In the genomic region with DNA sequence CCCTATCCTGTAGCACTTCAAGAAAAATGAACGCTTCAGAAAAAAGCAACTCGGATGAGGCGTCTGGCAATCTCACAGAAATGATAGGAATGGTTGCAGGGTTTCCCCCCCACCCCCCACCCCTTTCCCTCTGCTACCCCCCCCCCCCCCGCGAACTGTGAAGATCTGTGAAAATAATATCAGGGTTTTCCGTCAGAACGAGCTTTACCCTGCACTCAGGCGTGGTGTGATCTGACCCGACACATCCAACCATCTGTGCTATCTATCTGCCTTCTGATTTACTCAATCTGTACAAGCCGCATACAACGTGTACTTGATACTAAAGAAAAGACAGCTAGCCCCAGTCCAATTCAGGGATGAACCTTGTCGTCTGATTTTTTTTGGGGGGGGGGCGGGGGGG, we compare ENCODE assay signal across 20 mouse cellular contexts. TPM values are rescaled to one million over a fixed set of nuclear protein-coding genes. Genes with fewer than 3 reads are reported as not detected.
A peak's percentile ranks its signal among the peaks of the same experiment; 100 is the strongest.
DNase-seq lines count a peak whose midpoint lies in the region; ATAC-seq lines count a peak whose summit lies in the region.
"Had no signal": no experiment of that assay in that cellular context is flagged by ENCODE, and none has a peak within 500 bp of the region (broad histone marks: within the 10 kb centered on the region; RNA-seq: fewer than 3 reads in every experiment).

No protein-coding gene starts in this region.

- no peaks in the 10 kb centered on the region for H3K4me1 ChIP-seq in midbrain, embryonic 14.5 days (ENCODE audit: control insufficient read depth, insufficient read depth, low read length)
- peaks cover 7% of the 10 kb centered on the region for H3K4me1 ChIP-seq in midbrain, embryonic 11.5 days (ENCODE audit: control insufficient read depth, insufficient read depth, low read length)
- H3K4me1 ChIP-seq in embryonic facial prominence, embryonic 10.5 days: peaks cover 26% of the 10 kb centered on the region

- H3K4me3 ChIP-seq in midbrain, embryonic 14.5 days (replicated peaks; ENCODE audit: low read depth, low read length): no peak overlapping the region
- no peak overlapping the region for H3K4me3 ChIP-seq in midbrain, embryonic 11.5 days (ENCODE audit: low read depth, low read length)
- peak overlapping the region; percentile 25; the same call in 1 of the 2 replicates for H3K4me3 ChIP-seq in embryonic facial prominence, embryonic 10.5 days
- H3K4me3 ChIP-seq: embryonic facial prominence, embryonic 13.5 days; heart, adult 2 months; heart, embryonic 15.5 days had no signal

- DNase-seq in embryo, embryonic 10.5 days (ENCODE audit: low spot score): peak; percentile 28
- DNase-seq in embryo, embryonic 9.5 days (ENCODE audit: extremely low spot score): no peak
- DNase-seq in midbrain, embryonic 14.5 days: peak; percentile 14
- no peak for DNase-seq in midbrain, embryonic 11.5 days (ENCODE audit: low spot score, missing footprints)
- peak; percentile 18 for DNase-seq in embryonic facial prominence, embryonic 10.5 days (ENCODE audit: low spot score)
- no peak for DNase-seq in right cerebral cortex, postnatal 10 days (ENCODE audit: low spot score in 2 of 2)
- DNase-seq: adrenal gland, adult 2 months; adrenal gland, postnatal 25 days; cerebellum, adult 2 months; gastrocnemius, postnatal 10 days; heart, adult 2 months; heart, postnatal 14 days had no signal

- ATAC-seq in midbrain, embryonic 14.5 days (ENCODE audit: low FRiP score, low TSS enrichment): no peak
- no peak for ATAC-seq in midbrain, embryonic 11.5 days (ENCODE audit: low FRiP score)
- ATAC-seq: forebrain, embryonic 16.5 days; intestine, embryonic 16.5 days had no signal

- no peak overlapping the region for H3K4me2 ChIP-seq in midbrain, embryonic 14.5 days (ENCODE audit: low read length)
- no peak overlapping the region for H3K4me2 ChIP-seq in midbrain, embryonic 11.5 days
- H3K4me2 ChIP-seq: embryonic facial prominence, embryonic 13.5 days; heart, embryonic 11.5 days; heart, embryonic 15.5 days; hindbrain, embryonic 14.5 days had no signal

- H3K27ac ChIP-seq in midbrain, embryonic 14.5 days (replicated peaks; ENCODE audit: low read depth, low read length): no peak overlapping the region
- H3K27ac ChIP-seq in midbrain, embryonic 11.5 days (ENCODE audit: low read depth, low read length): no peak overlapping the region
- H3K27ac ChIP-seq in embryonic facial prominence, embryonic 10.5 days (replicated peaks): no peak overlapping the region
- H3K27ac ChIP-seq: embryonic facial prominence, embryonic 13.5 days; heart, adult 2 months; heart, embryonic 15.5 days; hindbrain, embryonic 14.5 days had no signal

- WGBS in midbrain, embryonic 14.5 days: 3% methylated on average over 12 of the region's 13 CpGs
- under 1% methylated on average over 12 of the region's 13 CpGs for WGBS in midbrain, embryonic 11.5 days
- 3% methylated on average over 12 of the region's 13 CpGs for WGBS in embryonic facial prominence, embryonic 10.5 days

- peaks cover 87% of the 10 kb centered on the region for H3K27me3 ChIP-seq in midbrain, embryonic 14.5 days (ENCODE audit: control insufficient read depth, insufficient read depth, low read length)
- peaks cover 83% of the 10 kb centered on the region for H3K27me3 ChIP-seq in midbrain, embryonic 11.5 days (ENCODE audit: control insufficient read depth, insufficient read depth, low read length)
- H3K27me3 ChIP-seq in embryonic facial prominence, embryonic 10.5 days (replicated peaks; ENCODE audit: low read depth, poor library complexity, severe bottlenecking): peaks cover 91% of the 10 kb centered on the region
- H3K27me3 ChIP-seq: CH12.LX had no signal

- H3K36me3 ChIP-seq in midbrain, embryonic 14.5 days (ENCODE audit: control insufficient read depth, insufficient read depth, low read length): no peaks in the 10 kb centered on the region
- H3K36me3 ChIP-seq in midbrain, embryonic 11.5 days (ENCODE audit: control insufficient read depth, insufficient read depth, low read length): no peaks in the 10 kb centered on the region
- no peaks in the 10 kb centered on the region for H3K36me3 ChIP-seq in embryonic facial prominence, embryonic 10.5 days (replicated peaks)
- H3K36me3 ChIP-seq: embryonic facial prominence, embryonic 13.5 days; heart, embryonic 15.5 days had no signal

- H3K9me3 ChIP-seq in midbrain, embryonic 14.5 days (ENCODE audit: control insufficient read depth, low read length): no peaks in the 10 kb centered on the region
- H3K9me3 ChIP-seq in midbrain, embryonic 11.5 days (ENCODE audit: control insufficient read depth, low read length): no peaks in the 10 kb centered on the region
- H3K9me3 ChIP-seq in embryonic facial prominence, embryonic 10.5 days: no peaks in the 10 kb centered on the region
- H3K9me3 ChIP-seq: embryonic facial prominence, embryonic 13.5 days; heart, embryonic 15.5 days had no signal

- no peak overlapping the region for H3K9ac ChIP-seq in midbrain, embryonic 14.5 days (replicated peaks; ENCODE audit: low read length)
- H3K9ac ChIP-seq in midbrain, embryonic 11.5 days (ENCODE audit: low read length): no peak overlapping the region
- H3K9ac ChIP-seq: embryonic facial prominence, embryonic 13.5 days; heart, embryonic 15.5 days; hindbrain, embryonic 14.5 days had no signal

RNA-seq across cellular contexts. Expression of gene Six6, which starts 1.5 kb away (rescaled TPM):
- not detected in 2 replicates for polyA plus RNA-seq in midbrain, embryonic 14.5 days (2014; fragmentation: Nextera tagmentation; extraction: Ambion mirVana)
- 0.03 TPM in 1 of 2 replicates, not detected in the other for polyA plus RNA-seq in midbrain, embryonic 11.5 days (2014; fragmentation: Nextera tagmentation; extraction: Ambion mirVana)
- polyA plus RNA-seq in embryonic facial prominence, embryonic 10.5 days (2016; fragmentation: Nextera tagmentation; extraction: Ambion mirVana): 6.5 and 8.7 TPM in 2 replicates
- polyA plus RNA-seq: adrenal gland, adult 2 months; cerebellum, adult 2 months; cortical plate, adult 2 months; embryonic facial prominence, embryonic 13.5 days; heart, adult 2 months; heart, embryonic 11.5 days; heart, embryonic 15.5 days; hindbrain, embryonic 14.5 days; intestine, embryonic 16.5 days had no signal

RNA-seq across cellular contexts. Expression of gene 4930447C04Rik, which starts 2.4 kb away (rescaled TPM):
- polyA plus RNA-seq in midbrain, embryonic 14.5 days (2014; fragmentation: Nextera tagmentation; extraction: Ambion mirVana): 2.9 and 3.0 TPM in 2 replicates
- polyA plus RNA-seq in midbrain, embryonic 11.5 days (2014; fragmentation: Nextera tagmentation; extraction: Ambion mirVana): 1.3 and 2.6 TPM in 2 replicates
- polyA plus RNA-seq in embryonic facial prominence, embryonic 10.5 days (2016; fragmentation: Nextera tagmentation; extraction: Ambion mirVana): 5.2 and 6.4 TPM in 2 replicates
- polyA plus RNA-seq: adrenal gland, adult 2 months; heart, adult 2 months had no signal

Comparison
In these comparisons a context has a peak if more than half of its experiments do, and no peak if none do; other contexts are left out.
1. DNase-seq: peak in embryo, embryonic 10.5 days (single experiment), midbrain, embryonic 14.5 days (single experiment) and embryonic facial prominence, embryonic 10.5 days (single experiment); none in embryo, embryonic 9.5 days (single experiment), midbrain, embryonic 11.5 days (single experiment) and right cerebral cortex, postnatal 10 days (0 of 2).